Mouse (Mus musculus) neural tube, embryonic 14.5 days (tissue): ENCODE measurements around the gene Efna3. TPM values are rescaled to one million over a fixed set of nuclear protein-coding genes. Genes with fewer than 3 reads are reported as not detected.
A peak's percentile ranks its signal among the peaks of the same experiment; 100 is the strongest.

Experiments used
- ATAC-seq: fragments of 200-750 bp; cut with Nextera tagmentation; 2 replicates; pipeline ENCODE4 v1.8.0; 2017; ENCODE audit warnings: low read depth, mild to moderate bottlenecking, moderate TSS enrichment, moderate library complexity
- H3K27ac ChIP-seq: fragments of 300-500 bp; sonication (generic); 2 replicates; pipeline ENCODE4 v1.5.1; 2014; ENCODE audit warnings: low read depth, mild to moderate bottlenecking, control low read depth, low read length, moderate library complexity, mixed read lengths
- H3K27me3 ChIP-seq: fragments of 300-500 bp; sonication (generic); 2 replicates; pipeline ENCODE4 v1.6.1; 2014; ENCODE audit warnings: low read length; ENCODE audit not compliant: control insufficient read depth, insufficient read depth
- H3K36me3 ChIP-seq: fragments of 300-500 bp; sonication (generic); 2 replicates; pipeline ENCODE4 v1.6.1; 2014; ENCODE audit warnings: low read length, mixed read lengths; ENCODE audit not compliant: control insufficient read depth, insufficient read depth
- H3K4me1 ChIP-seq: fragments of 300-500 bp; sonication (generic); 2 replicates; pipeline ENCODE4 v1.6.1; 2014; ENCODE audit warnings: low read length; ENCODE audit not compliant: control insufficient read depth, insufficient read depth
- H3K4me2 ChIP-seq: fragments of 300-500 bp; sonication (generic); 2 replicates; pipeline ENCODE4 v1.6.1; 2014; ENCODE audit warnings: mild to moderate bottlenecking, low read depth, low read length, control low read depth
- H3K4me3 ChIP-seq: fragments of 300-500 bp; sonication (generic); 2 replicates; pipeline ENCODE4 v1.5.1; 2014; ENCODE audit warnings: low read depth, low read length, control low read depth, mixed read lengths
- H3K9ac ChIP-seq: fragments of 300-500 bp; sonication (generic); replicated peaks from 2 replicates; pipeline ENCODE4 v1.6.1; 2014; ENCODE audit warnings: low read depth, mild to moderate bottlenecking, control low read depth, low read length, mixed read lengths
- H3K9me3 ChIP-seq: fragments of 300-500 bp; sonication (generic); 2 replicates; pipeline ENCODE4 v1.6.1; 2016; ENCODE audit warnings: low read length; ENCODE audit not compliant: control insufficient read depth
- WGBS: fragments of 180-500 bp; shearing (Covaris S2); extraction: QIAGEN DNeasy Blood & Tissue Kit; methylation state at CpG from one replicate; pipeline ENCODE4 v1.1.7; 2014; 5-methylcytosine and 5-hydroxymethylcytosine counted together
- polyA plus RNA-seq: library from polyadenylated mRNA; unstranded; fragments of >200 nt; fragmentation: Nextera tagmentation; extraction: Ambion mirVana; gene quantifications from 2 replicates; pipeline ENCODE4 v1.2.1, GENCODE M21; 2014

Efna3 gene
- polyA plus RNA-seq, 1 experiment from 2014 or later, result 96.9 TPM

DNA sequence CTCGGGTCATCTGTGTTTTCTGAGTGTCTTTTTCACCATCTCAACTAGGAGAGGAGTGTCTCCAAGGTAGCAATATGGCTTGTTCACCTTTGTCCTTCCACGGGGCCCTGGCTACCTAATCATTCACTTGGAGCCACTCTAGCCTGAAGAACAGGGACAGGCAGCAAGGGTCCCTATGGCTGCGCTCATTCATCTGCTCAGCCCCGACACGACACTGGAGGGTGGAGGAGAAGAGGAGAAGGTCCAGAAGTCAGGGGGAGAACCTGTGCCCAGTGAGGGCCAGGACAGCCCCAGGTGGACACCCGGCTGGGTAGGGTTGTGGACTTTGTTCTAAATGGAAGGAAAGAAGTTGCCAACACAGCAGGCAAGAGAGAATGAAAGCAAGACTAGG lies 32.7 kb upstream of the Efna3 start:
- Histone ChIP-seq H3K4me2 (no peak overlapping the region), H3K27me3 (no peaks in the 10 kb centered on the region), H3K27ac (no peak overlapping the region), H3K9me3 (no peaks in the 10 kb centered on the region), H3K4me1 (peaks cover 3% of the 10 kb centered on the region), H3K9ac (no peak overlapping the region), H3K4me3 (no peak overlapping the region), H3K36me3 (no peaks in the 10 kb centered on the region)
- no peak for ATAC-seq
- WGBS, result 82% methylated on average over 6 of the region's 6 CpGs

DNA sequence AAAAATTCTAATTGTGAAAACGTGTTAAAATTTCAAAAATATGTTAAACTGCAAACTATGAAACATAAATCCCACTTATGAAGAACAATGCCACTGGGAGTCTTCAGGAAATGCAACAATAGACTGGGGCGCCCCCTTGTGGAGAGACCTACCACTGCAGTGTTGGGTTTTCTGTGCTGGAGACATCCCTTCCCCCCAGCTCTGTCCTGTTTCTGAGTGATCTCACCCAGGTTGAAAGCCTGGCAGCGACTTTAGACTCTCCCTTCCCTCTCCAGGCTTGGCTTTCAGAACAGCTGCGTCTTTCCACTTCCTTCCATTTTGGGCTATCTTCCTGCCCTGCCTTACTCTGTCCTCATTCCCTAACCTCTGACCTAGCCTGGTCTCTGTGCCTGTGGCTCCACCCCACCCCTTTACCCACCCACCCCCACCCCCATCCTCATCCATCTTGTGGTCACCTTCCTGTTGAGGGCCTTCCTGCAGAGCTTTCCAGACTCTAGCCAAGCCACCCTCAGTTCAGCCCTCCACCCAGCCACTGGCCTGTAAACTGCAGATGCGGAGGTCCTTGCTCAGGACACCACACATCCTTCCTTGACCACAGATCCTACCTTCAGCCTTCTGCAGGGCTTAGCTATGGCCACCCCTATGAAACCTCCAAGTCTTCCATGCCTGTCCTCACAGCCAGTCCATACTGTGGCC lies 32.2 kb upstream of the Efna3 start:
- Histone ChIP-seq H3K36me3 (no peaks in the 10 kb centered on the region), H3K9me3 (no peaks in the 10 kb centered on the region), H3K9ac (no peak overlapping the region), H3K27ac (no peak overlapping the region), H3K4me1 (peaks cover 7% of the 10 kb centered on the region), H3K4me3 (no peak overlapping the region), H3K4me2 (no peak overlapping the region), H3K27me3 (no peaks in the 10 kb centered on the region)
- no peak for ATAC-seq
- WGBS, result 19% methylated on average over 5 of the region's 5 CpGs

GRCm38 (mm10) chr3:89351271-89351670 lies 28.5 kb upstream of the Efna3 start:
- ATAC-seq, result no peak
- Histone ChIP-seq H3K4me3 (no peak overlapping the region), H3K27me3 (no peaks in the 10 kb centered on the region), H3K9ac (no peak overlapping the region), H3K27ac (no peak overlapping the region), H3K4me2 (no peak overlapping the region), H3K9me3 (no peaks in the 10 kb centered on the region), H3K36me3 (no peaks in the 10 kb centered on the region), H3K4me1 (peaks cover 12% of the 10 kb centered on the region)
- 70% methylated on average over 5 of the region's 5 CpGs for whole genome bisulfite sequencing

DNA sequence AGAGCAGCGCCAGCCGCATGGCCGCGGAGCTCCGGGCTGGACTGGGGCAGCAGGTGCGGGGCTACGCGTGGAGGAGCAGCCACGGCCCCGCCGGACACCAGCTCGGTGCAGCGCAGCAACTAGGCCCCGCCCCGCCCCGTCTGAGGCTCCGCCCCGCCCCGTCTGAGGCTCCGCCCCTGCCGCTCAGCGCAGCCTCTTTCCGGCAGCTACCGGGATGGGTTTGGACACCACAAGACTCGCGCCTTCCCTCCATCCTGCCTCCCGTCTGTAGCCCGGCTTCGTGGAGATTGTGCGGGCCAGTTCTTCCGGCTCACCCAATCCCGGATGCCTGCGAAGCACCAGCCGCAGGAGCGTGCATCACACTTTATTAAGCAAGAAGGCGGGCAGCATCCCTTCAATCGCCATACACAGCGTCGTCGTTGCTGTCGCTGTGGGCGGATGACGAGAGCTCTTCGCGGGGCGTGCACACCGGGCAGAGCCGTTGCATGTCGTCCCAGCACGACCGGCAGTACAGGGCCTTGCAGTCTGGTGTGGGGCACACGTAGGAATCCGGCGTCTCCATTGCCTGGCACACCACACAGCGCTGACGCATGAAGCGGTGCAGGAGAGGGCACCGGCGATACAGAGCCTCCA lies 27.2 kb upstream of the Efna3 start, which contains the start of gene Adam15:
Gene Adam15, minus strand, starts transcription at position 128 of the 633 bp plus-strand sequence.
- ATAC-seq, result peak; percentile 92

DNA sequence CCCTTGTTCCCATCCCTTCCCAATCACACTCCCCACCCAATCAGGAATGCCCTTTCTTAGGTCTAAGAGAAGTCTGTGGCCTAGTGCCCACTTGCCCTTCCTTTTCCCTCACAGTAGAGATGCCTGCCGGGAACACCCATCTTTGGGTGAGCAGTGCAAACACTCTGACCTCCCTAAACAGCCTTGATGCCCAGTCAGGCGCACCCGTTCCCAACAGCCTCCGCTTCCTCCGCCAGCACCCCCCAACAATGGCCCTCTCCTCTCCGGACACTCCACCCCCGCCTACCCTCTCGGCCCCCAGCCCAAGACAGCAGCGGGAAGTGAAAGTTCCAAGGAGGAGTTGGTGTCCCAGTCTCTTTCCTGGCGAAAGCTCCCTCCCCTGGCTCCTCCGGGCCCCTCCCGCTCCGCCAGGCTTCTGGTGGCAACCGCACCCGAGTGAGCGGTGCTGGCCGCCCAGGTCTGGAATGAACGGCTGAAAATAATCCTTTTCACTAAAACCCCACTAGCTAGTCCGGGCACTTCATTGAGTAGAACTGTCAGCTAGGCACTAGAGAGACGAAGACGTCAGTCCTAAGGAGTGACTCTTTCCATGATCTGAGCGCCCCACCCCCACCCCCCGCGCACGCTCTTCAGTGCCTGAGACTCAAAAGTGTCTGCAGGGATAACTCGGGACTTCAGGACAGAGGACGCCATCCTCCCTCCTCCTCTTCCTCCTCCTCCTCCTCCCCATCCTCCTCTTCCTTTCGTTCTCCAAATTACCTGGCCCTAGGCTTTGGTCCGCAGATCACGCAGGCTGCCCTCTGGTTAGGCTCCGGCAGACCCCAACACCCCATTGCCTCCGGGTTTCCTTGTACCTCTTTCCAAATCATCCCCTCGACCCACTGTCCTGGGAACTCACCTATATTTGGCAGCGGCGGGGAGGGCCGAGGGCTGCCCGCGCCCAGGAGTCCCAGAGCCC lies 26.4 kb upstream of the Efna3 start:
- under 1% methylated on average over 38 of the region's 38 CpGs for WGBS
- Histone ChIP-seq H3K9ac (peak overlapping the region; percentile 67), H3K4me3 (peak overlapping the region; percentile 54), H3K36me3 (no peaks in the 10 kb centered on the region), H3K4me1 (peaks cover 12% of the 10 kb centered on the region), H3K27ac (peak overlapping the region; percentile 78), H3K4me2 (peak overlapping the region; percentile 98), H3K9me3 (no peaks in the 10 kb centered on the region), H3K27me3 (no peaks in the 10 kb centered on the region)
- ATAC-seq, result peak; percentile 53

More for the DNA sequence above, 27.2 kb upstream of the Efna3 start, which contains the start of gene Adam15:
- no peaks in the 10 kb centered on the region for H3K27me3 ChIP-seq
- WGBS, result under 1% methylated on average over 56 of the region's 59 CpGs
- H3K4me1 ChIP-seq, result peaks cover 12% of the 10 kb centered on the region
- no peaks in the 10 kb centered on the region for H3K36me3 ChIP-seq
- H3K4me2 ChIP-seq, result peak within 1 kb of the TSS; percentile 98
- H3K9ac ChIP-seq, result peak within 1 kb of the TSS; percentile 67
- H3K9me3 ChIP-seq, result no peaks in the 10 kb centered on the region
- H3K4me3 ChIP-seq, result peak within 1 kb of the TSS; percentile 54
- peak within 1 kb of the TSS; percentile 78 for H3K27ac ChIP-seq

DNA sequence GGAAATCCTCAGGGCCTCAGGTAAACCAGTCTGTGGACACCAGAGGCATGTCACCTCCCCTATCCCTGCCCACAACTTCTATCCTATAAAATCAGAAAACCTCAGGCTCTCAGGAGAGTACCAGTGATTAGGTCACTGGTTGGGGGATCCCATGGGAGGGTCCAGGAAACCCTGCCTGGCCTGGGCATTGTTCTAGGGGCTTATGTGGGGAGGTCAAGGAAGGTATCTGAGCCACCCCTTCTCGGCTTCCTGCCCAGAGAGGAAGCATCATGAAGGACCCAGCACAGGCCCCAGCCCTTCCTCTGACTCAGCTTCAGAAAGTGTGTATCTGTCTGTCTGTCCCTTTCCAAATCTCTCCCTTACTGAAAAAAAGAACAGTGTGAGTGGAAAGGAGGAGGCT lies 25.2 kb upstream of the Efna3 start:
- Histone ChIP-seq H3K4me1 (peaks cover 12% of the 10 kb centered on the region), H3K36me3 (no peaks in the 10 kb centered on the region), H3K9me3 (no peaks in the 10 kb centered on the region), H3K9ac (no peak overlapping the region), H3K4me3 (no peak overlapping the region), H3K4me2 (no peak overlapping the region), H3K27ac (no peak overlapping the region), H3K27me3 (no peaks in the 10 kb centered on the region)
- WGBS, result 44% methylated on average over 1 of the region's 1 CpGs
- ATAC-seq, result no peak

- peaks cover 13% of the 10 kb centered on the region for H3K4me1 ChIP-seq
- no peaks in the 10 kb centered on the region for H3K36me3 ChIP-seq
- no peak overlapping the region for H3K27ac ChIP-seq
- no peak overlapping the region for H3K4me3 ChIP-seq
- H3K27me3 ChIP-seq, result no peaks in the 10 kb centered on the region
- no peak overlapping the region for H3K9ac ChIP-seq
- no peak for ATAC-seq
- WGBS, result 78% methylated on average over 10 of the region's 10 CpGs
- no peaks in the 10 kb centered on the region for H3K9me3 ChIP-seq
- H3K4me2 ChIP-seq, result no peak overlapping the region
Observed at GRCm38 (mm10) chr3:89346815-89347540, 24.2 kb upstream of the Efna3 start.

- Histone ChIP-seq H3K9me3 (no peaks in the 10 kb centered on the region), H3K4me1 (peaks cover 13% of the 10 kb centered on the region), H3K4me2 (no peak overlapping the region), H3K4me3 (no peak overlapping the region), H3K9ac (no peak overlapping the region), H3K27me3 (no peaks in the 10 kb centered on the region), H3K27ac (no peak overlapping the region), H3K36me3 (no peaks in the 10 kb centered on the region)
- ATAC-seq, result no peak
- 90% methylated on average over 7 of the region's 7 CpGs for WGBS
Observed at GRCm38 (mm10) chr3:89343279-89343678, 20.5 kb upstream of the Efna3 start.
